Mouse (Mus musculus) liver, embryonic 14.5 days (tissue): ENCODE measurements around the gene Olfr324.

ENCODE experiments used
- CTCF ChIP-seq: IDR thresholded peaks from 2 replicates; pipeline ENCODE4 v1.5.1; 2016; ENCODE audit warnings: antibody characterized with exemption, low read depth, control low read depth
- EP300 ChIP-seq: IDR thresholded peaks from 2 replicates; pipeline ENCODE4 v1.6.1; 2016; ENCODE audit warnings: antibody characterized with exemption, low read depth

GRCm38 (mm10) chr11:58641057-58641456 lies 46.1 kb downstream of the Olfr324 start:
- TF ChIP-seq CTCF (no peak), EP300 (peak; percentile 53)
